ENCODE assay signal across 13 mouse cellular contexts in genomic region chr14:26118550-26119000, GRCm38 (mm10). TPM values are rescaled to one million over a fixed set of nuclear protein-coding genes. Genes with fewer than 3 reads are reported as not detected.
A peak's percentile ranks its signal among the peaks of the same experiment; 100 is the strongest.
DNase-seq lines count a peak whose midpoint lies in the region; ATAC-seq lines count a peak whose summit lies in the region.
"Not testable (repeated sequence)": the region's sequence is repeated elsewhere in the genome, so short reads cannot be mapped to it uniquely, and the experiment has no call there.
"Had no signal": no experiment of that assay in that cellular context is flagged by ENCODE, and none has a peak within 500 bp of the region (broad histone marks: within the 10 kb centered on the region; RNA-seq: fewer than 3 reads in every experiment).

No protein-coding gene starts in this region.

- H3K9ac ChIP-seq in embryonic facial prominence, embryonic 11.5 days (replicated peaks; ENCODE audit: low read length); forebrain, embryonic 14.5 days (ENCODE audit: low read length); heart, embryonic 15.5 days; hindbrain, embryonic 15.5 days; kidney, embryonic 15.5 days; lung, embryonic 15.5 days; midbrain, embryonic 16.5 days (ENCODE audit: low read depth, low read length); stomach, embryonic 15.5 days: not testable (repeated sequence)

- H3K4me1 ChIP-seq in embryonic facial prominence, embryonic 11.5 days (ENCODE audit: control insufficient read depth, insufficient read depth, low read length); forebrain, embryonic 14.5 days (ENCODE audit: control insufficient read depth, insufficient read depth, low read length); heart, embryonic 15.5 days (replicated peaks); hindbrain, embryonic 15.5 days (replicated peaks); kidney, embryonic 15.5 days; lung, embryonic 15.5 days; midbrain, embryonic 16.5 days (ENCODE audit: control insufficient read depth, insufficient read depth, low read length); stomach, embryonic 15.5 days: not testable (repeated sequence)

- H3K36me3 ChIP-seq in embryonic facial prominence, embryonic 11.5 days (replicated peaks; ENCODE audit: control insufficient read depth, insufficient read depth, low read depth, low read length); forebrain, embryonic 14.5 days (ENCODE audit: control insufficient read depth, insufficient read depth, low read length); heart, embryonic 15.5 days; hindbrain, embryonic 15.5 days; kidney, embryonic 15.5 days; lung, embryonic 15.5 days; midbrain, embryonic 16.5 days (ENCODE audit: control insufficient read depth, insufficient read depth, low read length); stomach, embryonic 15.5 days: not testable (repeated sequence)

- ATAC-seq in embryonic facial prominence, embryonic 11.5 days (replicated peaks; ENCODE audit: insufficient number of reproducible peaks, low FRiP score, low TSS enrichment, low read depth), result peak; percentile 73
- peak; percentile 92 for ATAC-seq in forebrain, embryonic 14.5 days
- ATAC-seq in heart, embryonic 15.5 days (replicated peaks; ENCODE audit: insufficient number of reproducible peaks, insufficient read depth, low FRiP score, low read depth), result peak; percentile 53
- ATAC-seq in hindbrain, embryonic 15.5 days (ENCODE audit: low FRiP score, low read depth), result peak; percentile 88
- peak; percentile 58; the same call in 1 of the 2 replicates for ATAC-seq in kidney, embryonic 15.5 days (replicated peaks; ENCODE audit: low FRiP score)
- peak; percentile 89; the same call in 1 of the 2 replicates for ATAC-seq in lung, embryonic 15.5 days (ENCODE audit: borderline replicate concordance, extremely low read depth, low FRiP score, low TSS enrichment)
- peak; percentile 88 for ATAC-seq in midbrain, embryonic 16.5 days
- ATAC-seq in stomach, embryonic 15.5 days (ENCODE audit: insufficient read depth, low FRiP score, low read depth), result peak; percentile 35; the same call in 1 of the 2 replicates

- H3K4me3 ChIP-seq in embryonic facial prominence, embryonic 11.5 days (ENCODE audit: low read depth, low read length); forebrain, embryonic 14.5 days (ENCODE audit: low read depth, low read length); heart, embryonic 15.5 days; hindbrain, embryonic 15.5 days; kidney, embryonic 15.5 days (replicated peaks); lung, embryonic 15.5 days; midbrain, embryonic 16.5 days (ENCODE audit: low read depth, low read length); stomach, embryonic 15.5 days (replicated peaks): not testable (repeated sequence)

- not testable (repeated sequence) for H3K27me3 ChIP-seq in embryonic facial prominence, embryonic 11.5 days (ENCODE audit: control insufficient read depth, insufficient read depth, low read length); forebrain, embryonic 14.5 days (replicated peaks; ENCODE audit: control insufficient read depth, insufficient read depth, low read length); heart, embryonic 15.5 days; hindbrain, embryonic 15.5 days; kidney, embryonic 15.5 days; lung, embryonic 15.5 days; midbrain, embryonic 16.5 days (ENCODE audit: control insufficient read depth, insufficient read depth, low read depth, low read length); stomach, embryonic 15.5 days (replicated peaks)

- H3K27ac ChIP-seq in embryonic facial prominence, embryonic 11.5 days (replicated peaks; ENCODE audit: low read depth, low read length); forebrain, embryonic 14.5 days (ENCODE audit: low read depth, low read length); heart, embryonic 15.5 days; hindbrain, embryonic 15.5 days (replicated peaks); kidney, embryonic 15.5 days; lung, embryonic 15.5 days; midbrain, embryonic 16.5 days (ENCODE audit: low read length); stomach, embryonic 15.5 days: not testable (repeated sequence)

- not testable (repeated sequence) for DNase-seq in embryonic facial prominence, embryonic 11.5 days (ENCODE audit: low spot score); forebrain, embryonic 14.5 days (ENCODE audit: low spot score)

- not testable (repeated sequence) for H3K9me3 ChIP-seq in embryonic facial prominence, embryonic 11.5 days (replicated peaks; ENCODE audit: control insufficient read depth, low read length); forebrain, embryonic 14.5 days (replicated peaks; ENCODE audit: control insufficient read depth, low read length); heart, embryonic 15.5 days (replicated peaks); hindbrain, embryonic 15.5 days; kidney, embryonic 15.5 days (replicated peaks); lung, embryonic 15.5 days; midbrain, embryonic 16.5 days (replicated peaks; ENCODE audit: control insufficient read depth, low read length, poor library complexity, severe bottlenecking); stomach, embryonic 15.5 days

- WGBS in embryonic facial prominence, embryonic 11.5 days, result no CpG with 5 or more reads among the region's 18 CpGs
- no CpG with 5 or more reads among the region's 18 CpGs for WGBS in forebrain, embryonic 14.5 days
- no CpG with 5 or more reads among the region's 18 CpGs for WGBS in heart, embryonic 15.5 days
- no CpG with 5 or more reads among the region's 18 CpGs for WGBS in hindbrain, embryonic 15.5 days
- no CpG with 5 or more reads among the region's 18 CpGs for WGBS in kidney, embryonic 15.5 days
- WGBS in lung, embryonic 15.5 days, result no CpG with 5 or more reads among the region's 18 CpGs
- no CpG with 5 or more reads among the region's 18 CpGs for WGBS in midbrain, embryonic 16.5 days
- no CpG with 5 or more reads among the region's 18 CpGs for WGBS in stomach, embryonic 15.5 days

- not testable (repeated sequence) for H3K4me2 ChIP-seq in embryonic facial prominence, embryonic 11.5 days (ENCODE audit: low read depth, low read length); forebrain, embryonic 14.5 days (ENCODE audit: low read length); heart, embryonic 15.5 days; hindbrain, embryonic 15.5 days; kidney, embryonic 15.5 days; lung, embryonic 15.5 days; midbrain, embryonic 16.5 days (ENCODE audit: low read length); stomach, embryonic 15.5 days

RNA-seq across cellular contexts. Expression of gene Duxbl2, which starts 0.4 kb away (rescaled TPM):
- not detected in 2 replicates for polyA plus RNA-seq in embryonic facial prominence, embryonic 11.5 days (2014; fragmentation: Nextera tagmentation; extraction: Ambion mirVana)
- polyA plus RNA-seq in forebrain, embryonic 14.5 days (2014; fragmentation: Nextera tagmentation; extraction: Ambion mirVana), result not detected in 2 replicates
- polyA plus RNA-seq in heart, embryonic 15.5 days (2015; fragmentation: Nextera tagmentation; extraction: Ambion mirVana), result 0.94 and 1.4 TPM in 2 replicates
- 0.56 and 3.1 TPM in 2 replicates for polyA plus RNA-seq in hindbrain, embryonic 15.5 days (2015; fragmentation: Nextera tagmentation; extraction: Ambion mirVana)
- not detected in 2 replicates for polyA plus RNA-seq in kidney, embryonic 15.5 days (2015; fragmentation: Nextera tagmentation; extraction: Ambion mirVana)
- polyA plus RNA-seq in lung, embryonic 15.5 days (2015; fragmentation: Nextera tagmentation; extraction: Ambion mirVana), result 0.34 and 0.52 TPM in 2 replicates
- 1.9 TPM in 1 of 2 replicates, not detected in the other for polyA plus RNA-seq in midbrain, embryonic 16.5 days (2015; fragmentation: Nextera tagmentation; extraction: Ambion mirVana)
- 0.73 and 1.6 TPM in 2 replicates for polyA plus RNA-seq in stomach, embryonic 15.5 days (2015; fragmentation: Nextera tagmentation; extraction: Ambion mirVana)
- polyA plus RNA-seq: liver, postnatal 0 days; macrophage had no signal

RNA-seq across cellular contexts. Expression of gene Cphx3, which starts 36.5 kb away (rescaled TPM):
- polyA plus RNA-seq in embryonic facial prominence, embryonic 11.5 days (2014; fragmentation: Nextera tagmentation; extraction: Ambion mirVana), result not detected in 2 replicates
- not detected in 2 replicates for polyA plus RNA-seq in forebrain, embryonic 14.5 days (2014; fragmentation: Nextera tagmentation; extraction: Ambion mirVana)
- polyA plus RNA-seq in heart, embryonic 15.5 days (2015; fragmentation: Nextera tagmentation; extraction: Ambion mirVana), result not detected in 2 replicates
- polyA plus RNA-seq in hindbrain, embryonic 15.5 days (2015; fragmentation: Nextera tagmentation; extraction: Ambion mirVana), result not detected in 2 replicates
- polyA plus RNA-seq in kidney, embryonic 15.5 days (2015; fragmentation: Nextera tagmentation; extraction: Ambion mirVana), result 0.12 TPM in 1 of 2 replicates, not detected in the other
- polyA plus RNA-seq in lung, embryonic 15.5 days (2015; fragmentation: Nextera tagmentation; extraction: Ambion mirVana), result not detected in 2 replicates
- polyA plus RNA-seq in midbrain, embryonic 16.5 days (2015; fragmentation: Nextera tagmentation; extraction: Ambion mirVana), result not detected in 2 replicates
- polyA plus RNA-seq in stomach, embryonic 15.5 days (2015; fragmentation: Nextera tagmentation; extraction: Ambion mirVana), result not detected in 2 replicates
- polyA plus RNA-seq: cortical plate, adult 2 months; frontal cortex, adult 2 months; heart, adult 2 months; liver, postnatal 0 days; macrophage had no signal

RNA-seq across cellular contexts. Expression of gene Cphx2, which starts 37.3 kb away (rescaled TPM):
- not detected in 2 replicates for polyA plus RNA-seq in embryonic facial prominence, embryonic 11.5 days (2014; fragmentation: Nextera tagmentation; extraction: Ambion mirVana)
- not detected in 2 replicates for polyA plus RNA-seq in forebrain, embryonic 14.5 days (2014; fragmentation: Nextera tagmentation; extraction: Ambion mirVana)
- polyA plus RNA-seq in heart, embryonic 15.5 days (2015; fragmentation: Nextera tagmentation; extraction: Ambion mirVana), result not detected in 2 replicates
- polyA plus RNA-seq in hindbrain, embryonic 15.5 days (2015; fragmentation: Nextera tagmentation; extraction: Ambion mirVana), result not detected in 2 replicates
- not detected in 2 replicates for polyA plus RNA-seq in kidney, embryonic 15.5 days (2015; fragmentation: Nextera tagmentation; extraction: Ambion mirVana)
- not detected in 2 replicates for polyA plus RNA-seq in lung, embryonic 15.5 days (2015; fragmentation: Nextera tagmentation; extraction: Ambion mirVana)
- not detected in 2 replicates for polyA plus RNA-seq in midbrain, embryonic 16.5 days (2015; fragmentation: Nextera tagmentation; extraction: Ambion mirVana)
- not detected in 2 replicates for polyA plus RNA-seq in stomach, embryonic 15.5 days (2015; fragmentation: Nextera tagmentation; extraction: Ambion mirVana)
- polyA plus RNA-seq: cortical plate, adult 2 months; frontal cortex, adult 2 months; heart, adult 2 months; liver, postnatal 0 days; macrophage had no signal

RNA-seq across cellular contexts. Expression of gene Tmem254c, which starts 51.4 kb away (rescaled TPM):
- 21.5 and 23.7 TPM in 2 replicates for polyA plus RNA-seq in embryonic facial prominence, embryonic 11.5 days (2014; fragmentation: Nextera tagmentation; extraction: Ambion mirVana)
- polyA plus RNA-seq in forebrain, embryonic 14.5 days (2014; fragmentation: Nextera tagmentation; extraction: Ambion mirVana), result 11.6 and 24.2 TPM in 2 replicates
- 15.8 and 21.7 TPM in 2 replicates for polyA plus RNA-seq in heart, embryonic 15.5 days (2015; fragmentation: Nextera tagmentation; extraction: Ambion mirVana)
- polyA plus RNA-seq in hindbrain, embryonic 15.5 days (2015; fragmentation: Nextera tagmentation; extraction: Ambion mirVana), result 19.5 and 21.6 TPM in 2 replicates
- polyA plus RNA-seq in kidney, embryonic 15.5 days (2015; fragmentation: Nextera tagmentation; extraction: Ambion mirVana), result 30.3 and 33.2 TPM in 2 replicates
- polyA plus RNA-seq in lung, embryonic 15.5 days (2015; fragmentation: Nextera tagmentation; extraction: Ambion mirVana), result 39.1 and 42.6 TPM in 2 replicates
- 18.6 and 24.9 TPM in 2 replicates for polyA plus RNA-seq in midbrain, embryonic 16.5 days (2015; fragmentation: Nextera tagmentation; extraction: Ambion mirVana)
- 49.1 and 66.8 TPM in 2 replicates for polyA plus RNA-seq in stomach, embryonic 15.5 days (2015; fragmentation: Nextera tagmentation; extraction: Ambion mirVana)
- polyA plus RNA-seq: cortical plate, adult 2 months; heart, adult 2 months; macrophage had no signal

Comparison
In these comparisons a context has a peak if more than half of its experiments do, and no peak if none do; other contexts are left out.
1. ATAC-seq: peak in every context shown above with its lines; median percentile 92 in forebrain, embryonic 14.5 days; 89 in lung, embryonic 15.5 days; 88 in hindbrain, embryonic 15.5 days; 88 in midbrain, embryonic 16.5 days; 73 in embryonic facial prominence, embryonic 11.5 days; 58 in kidney, embryonic 15.5 days; 53 in heart, embryonic 15.5 days; 35 in stomach, embryonic 15.5 days.